Mouse (Mus musculus) G1E (cell line): Measurements from ENCODE around the gene Rwdd2b. TPM values are rescaled to one million over a fixed set of nuclear protein-coding genes. Genes with fewer than 3 reads are reported as not detected.

ENCODE experiments used
- ATAC-seq: 2 replicates; pipeline ENCODE4 v1.8.0; 2016; ENCODE audit warnings: mild to moderate bottlenecking; ENCODE audit not compliant: insufficient number of reproducible peaks, poor library complexity, low FRiP score, severe bottlenecking; ENCODE audit errors: extremely low read depth
- DNase-seq: peaks from one replicate; pipeline ENCODE4 v3.0.0; 2012; ENCODE audit warnings: low spot score
- H3K27me3 ChIP-seq: 2 replicates; pipeline ENCODE4 v1.6.1; 2012; ENCODE audit warnings: mild to moderate bottlenecking, low read length, inconsistent platforms; ENCODE audit not compliant: insufficient read depth
- H3K36me3 ChIP-seq: replicated peaks from 2 replicates; pipeline ENCODE3; 2012; ENCODE audit warnings: mild to moderate bottlenecking, inconsistent platforms
- H3K4me1 ChIP-seq: 2 replicates; pipeline ENCODE4 v1.6.1; 2012; ENCODE audit warnings: low read depth, low read length, inconsistent platforms, mixed read lengths; ENCODE audit not compliant: insufficient read depth
- H3K4me3 ChIP-seq: 2 replicates; pipeline ENCODE4 v1.5.1; 2012; ENCODE audit warnings: low read depth, mild to moderate bottlenecking, inconsistent platforms, low read length, moderate library complexity, mixed read lengths
- H3K9me3 ChIP-seq: replicated peaks from 2 replicates; pipeline ENCODE4 v1.6.1; 2012; ENCODE audit warnings: inconsistent platforms
- CTCF ChIP-seq: IDR thresholded peaks from 2 replicates; pipeline ENCODE4 v1.5.1; 2012; ENCODE audit warnings: low read depth, low read length, inconsistent platforms, mixed read lengths
- GATA1 ChIP-seq: IDR thresholded peaks from 2 replicates; pipeline ENCODE4 v1.6.1; 2012; ENCODE audit warnings: borderline replicate concordance, low read length, inconsistent platforms, mixed read lengths
- GATA2 ChIP-seq: IDR thresholded peaks from 2 replicates; pipeline ENCODE4 v1.6.1; 2012; ENCODE audit warnings: low read depth, low read length, inconsistent platforms, borderline replicate concordance
- POLR2AphosphoS5 ChIP-seq: IDR thresholded peaks from 2 replicates; pipeline ENCODE4 v1.6.1; 2012; ENCODE audit warnings: low read depth, low read length, inconsistent platforms; ENCODE audit not compliant: insufficient replicate concordance
- TAL1 ChIP-seq: conservative IDR thresholded peaks from 2 replicates; pipeline ENCODE4 v1.6.1; 2012; ENCODE audit warnings: low read depth, low read length, inconsistent platforms, mixed read lengths
- polyA plus RNA-seq: library from polyadenylated mRNA; stranded (reverse); fragments of >175 nt; gene quantifications from 2 replicates; pipeline ENCODE4 v1.2.3, GENCODE M21; 2012
- total RNA-seq, 2 experiments: library from RNA; stranded (forward) in 1 of 2; stranded (reverse) in 1 of 2; fragments of 200-1000 nt in 1 of 2; fragments of >200 nt in 1 of 2; fragmentation: Nextera tagmentation in 1 of 2; gene quantifications; 2 replicates each; pipeline ENCODE4 v1.2.3; 2014 to 2017

Gene Rwdd2b
- total and polyA plus RNA-seq, 3 experiments: 1.3 to 12.3 (median 2.6) TPM

DNA sequence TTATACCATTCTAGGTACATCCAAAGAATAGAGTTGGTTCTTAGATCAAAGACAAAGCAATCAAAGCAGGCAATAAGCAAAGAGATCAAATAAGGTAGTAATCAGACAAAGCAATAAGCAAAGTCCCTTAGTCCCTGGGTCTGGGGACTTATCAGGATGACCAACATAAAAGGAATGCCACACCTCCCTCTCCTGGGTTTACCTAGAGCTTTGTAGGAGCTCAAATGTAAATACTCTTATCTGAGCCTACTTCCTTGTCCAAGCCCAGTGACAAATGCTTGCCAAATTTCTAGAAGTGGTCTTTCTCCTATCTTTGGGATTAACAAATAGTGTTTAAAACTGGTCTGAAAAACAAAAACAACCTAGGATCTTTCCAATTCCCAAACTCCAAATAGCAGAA lies 2.9 kb upstream of the Rwdd2b start:
- H3K4me3 ChIP-seq: no peak overlapping the region
- peaks cover 7% of the 10 kb centered on the region for H3K36me3 ChIP-seq
- no peaks in the 10 kb centered on the region for H3K9me3 ChIP-seq
- DNase-seq: no peak
- peaks cover 24% of the 10 kb centered on the region for H3K4me1 ChIP-seq
- TF ChIP-seq GATA1 (no peak), CTCF (no peak), TAL1 (no peak), GATA2 (no peak), POLR2AphosphoS5 (no peak)
- peaks cover 3% of the 10 kb centered on the region; the same call in 1 of the 2 replicates for H3K27me3 ChIP-seq
- ATAC-seq: no peak

DNA sequence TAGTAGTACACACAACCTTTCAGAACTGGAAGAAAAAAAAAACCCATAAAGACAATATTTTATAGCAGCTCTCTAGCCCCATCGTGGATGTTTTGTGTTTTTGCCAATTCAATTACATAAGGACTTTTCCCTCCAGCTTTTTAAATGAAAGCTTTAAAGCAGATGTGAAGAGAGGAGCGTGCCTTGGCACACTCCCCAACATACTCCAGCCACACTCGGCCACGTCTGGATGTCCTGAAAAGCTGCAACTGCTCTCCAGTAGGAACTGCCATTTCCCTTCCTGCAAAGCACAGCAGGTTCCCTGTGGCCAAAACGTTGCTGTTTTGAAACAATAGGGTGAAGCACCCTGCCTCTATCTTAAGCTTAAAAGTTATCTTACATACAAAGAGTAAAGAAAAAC lies 1.9 kb upstream of the Rwdd2b start:
- Histone ChIP-seq H3K27me3 (peaks cover 3% of the 10 kb centered on the region; the same call in 1 of the 2 replicates), H3K36me3 (peaks cover 8% of the 10 kb centered on the region), H3K9me3 (no peaks in the 10 kb centered on the region), H3K4me3 (no peak overlapping the region), H3K4me1 (peaks cover 24% of the 10 kb centered on the region)
- ATAC-seq: no peak
- DNase-seq: no peak
- no peak for TF ChIP-seq POLR2AphosphoS5
- TF ChIP-seq CTCF: no peak
- no peak for TF ChIP-seq TAL1
- TF ChIP-seq GATA1: no peak
- TF ChIP-seq GATA2: no peak

DNA sequence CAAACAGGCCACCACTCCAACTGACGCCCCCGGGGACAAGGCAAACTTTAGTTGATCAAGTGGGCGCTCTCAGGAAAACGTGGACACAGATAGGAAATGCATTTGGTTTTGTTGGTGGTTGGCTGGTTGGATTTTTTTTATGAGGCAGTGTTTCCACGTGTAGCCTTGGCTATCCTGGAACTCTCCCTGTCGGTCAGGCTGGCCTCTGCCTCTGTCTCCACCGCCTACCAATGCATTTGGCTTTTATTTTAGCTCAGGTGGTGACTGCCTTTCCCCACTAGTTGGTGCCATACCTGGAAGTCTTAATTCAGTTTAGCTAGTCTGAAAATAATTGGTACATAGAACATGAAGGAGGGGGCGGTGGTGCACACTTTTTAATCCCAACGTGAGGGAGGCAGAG lies 716 bp upstream of the Rwdd2b start:
- H3K9me3 ChIP-seq: no peaks in the 10 kb centered on the region
- DNase-seq (peak; percentile 60), ATAC-seq (peak; percentile 62)
- no peaks in the 10 kb centered on the region for H3K27me3 ChIP-seq
- TF ChIP-seq CTCF (no peak; the same call in 1 of the 2 replicates), POLR2AphosphoS5 (no peak), GATA1 (no peak), GATA2 (no peak), TAL1 (no peak)
- H3K36me3 ChIP-seq: peaks cover 20% of the 10 kb centered on the region
- H3K4me1 ChIP-seq: peaks cover 24% of the 10 kb centered on the region
- peak overlapping the region; percentile 82 for H3K4me3 ChIP-seq

DNA sequence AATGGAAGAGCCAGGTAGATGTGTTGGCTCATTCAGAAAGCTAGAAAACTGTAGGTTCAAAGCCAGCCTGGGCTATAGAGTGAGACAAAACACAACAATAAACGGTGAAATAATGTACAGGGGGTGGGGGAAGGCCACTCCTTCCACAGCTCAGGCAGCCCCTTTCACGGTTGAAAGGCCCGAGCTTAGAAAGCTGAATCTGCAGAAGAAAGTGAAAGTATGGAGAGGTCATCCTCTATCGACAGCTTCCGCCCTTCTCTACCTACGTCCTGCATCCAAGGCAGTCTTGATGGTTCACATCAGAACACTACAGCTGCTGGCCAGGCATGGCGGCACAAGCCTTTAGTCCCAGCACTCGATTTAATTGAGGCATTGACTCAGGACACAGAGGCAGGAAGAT lies 1.7 kb downstream of the Rwdd2b start:
- H3K9me3 ChIP-seq: no peaks in the 10 kb centered on the region
- H3K27me3 ChIP-seq: no peaks in the 10 kb centered on the region
- ATAC-seq: no peak
- H3K36me3 ChIP-seq: peaks cover 41% of the 10 kb centered on the region
- TF ChIP-seq CTCF (no peak), GATA2 (no peak), TAL1 (no peak), POLR2AphosphoS5 (no peak), GATA1 (no peak)
- peaks cover 35% of the 10 kb centered on the region for H3K4me1 ChIP-seq
- peak overlapping the region; percentile 34; the same call in 1 of the 2 replicates for H3K4me3 ChIP-seq
- no peak for DNase-seq

DNA sequence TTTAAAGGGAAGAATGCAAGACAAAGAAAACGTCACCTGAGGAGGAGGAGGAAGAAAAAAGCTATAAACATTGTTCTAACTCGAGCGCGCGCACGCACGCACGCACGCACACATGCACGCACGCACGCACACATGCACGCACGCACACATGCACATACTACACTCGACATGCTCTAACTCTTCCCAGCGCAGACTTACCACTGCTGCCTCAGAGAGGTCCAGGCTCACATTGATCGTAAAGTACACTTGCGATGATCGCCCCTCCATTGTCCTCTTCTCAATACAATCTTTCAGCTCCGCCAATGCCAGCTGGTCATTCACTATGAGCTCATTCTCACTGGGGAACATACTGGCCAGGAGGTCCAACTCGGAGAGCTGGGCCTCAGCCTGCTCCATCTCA lies 3.3 kb downstream of the Rwdd2b start:
- no peak for DNase-seq
- peaks cover 35% of the 10 kb centered on the region for H3K4me1 ChIP-seq
- H3K9me3 ChIP-seq: no peaks in the 10 kb centered on the region
- no peaks in the 10 kb centered on the region for H3K27me3 ChIP-seq
- H3K4me3 ChIP-seq: no peak overlapping the region
- H3K36me3 ChIP-seq: peaks cover 41% of the 10 kb centered on the region
- no peak for TF ChIP-seq CTCF
- no peak for TF ChIP-seq GATA2
- no peak for TF ChIP-seq GATA1
- no peak for TF ChIP-seq TAL1
- no peak for TF ChIP-seq POLR2AphosphoS5
- ATAC-seq: no peak

DNA sequence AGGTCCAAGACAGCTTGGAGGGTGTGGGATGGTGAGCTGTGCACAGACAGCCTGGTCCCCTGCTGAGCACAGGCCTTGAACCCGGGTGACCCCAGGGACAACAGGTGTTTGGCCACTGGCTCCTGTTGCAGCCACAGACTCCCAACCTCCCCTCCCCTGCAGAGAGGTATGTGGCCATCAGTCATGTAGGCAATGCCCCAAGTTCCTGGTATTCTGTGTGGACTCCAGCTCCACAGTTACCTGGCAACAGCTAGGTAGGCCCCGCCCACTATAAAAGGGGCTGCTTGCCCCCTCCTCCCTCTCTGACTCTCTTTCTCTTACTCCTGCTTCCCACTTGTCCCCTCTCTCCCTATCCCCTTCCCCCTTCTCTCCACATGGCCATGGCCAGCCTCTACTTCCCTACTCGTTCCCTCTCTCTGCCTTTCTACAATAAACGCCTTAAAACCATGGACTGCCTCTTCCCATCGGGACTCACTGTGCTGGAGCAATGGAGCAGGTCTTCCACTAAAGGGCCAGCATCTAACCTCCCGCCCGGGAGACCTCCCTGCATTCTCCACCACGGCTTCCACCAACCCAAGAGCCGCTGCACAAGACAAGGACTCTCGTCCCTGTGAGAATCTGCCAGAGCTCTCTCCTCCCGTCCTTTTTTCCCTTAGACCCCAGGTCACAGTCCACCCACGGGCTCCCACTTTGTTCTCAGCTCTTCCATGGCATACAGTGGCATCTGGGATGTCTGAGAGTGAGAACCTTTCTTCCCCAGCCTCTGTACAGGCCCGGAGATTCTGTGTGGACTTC lies 4.8 kb downstream of the Rwdd2b start:
- no peak for DNase-seq
- Histone ChIP-seq H3K4me1 (peaks cover 29% of the 10 kb centered on the region), H3K4me3 (no peak overlapping the region), H3K36me3 (peaks cover 41% of the 10 kb centered on the region), H3K9me3 (no peaks in the 10 kb centered on the region), H3K27me3 (no peaks in the 10 kb centered on the region)
- ATAC-seq: no peak
- TF ChIP-seq GATA2 (no peak), GATA1 (no peak), CTCF (no peak), TAL1 (no peak), POLR2AphosphoS5 (no peak)
